Mouse (Mus musculus) brain, embryonic 14.5 days (tissue): Measurements from ENCODE around the gene Rbpj.

ENCODE experiments used
- CTCF ChIP-seq: fragments of 200-500 bp; IDR thresholded peaks from 2 replicates; pipeline ENCODE4 v1.5.1; 2012; ENCODE audit warnings: inconsistent platforms, mild to moderate bottlenecking, moderate library complexity, borderline replicate concordance; ENCODE audit not compliant: insufficient read depth, insufficient read length; ENCODE audit errors: extremely low read depth
- POLR2A ChIP-seq: fragments of 200-500 bp; IDR thresholded peaks from 2 replicates; pipeline ENCODE4 v1.6.1; 2012; ENCODE audit warnings: mild to moderate bottlenecking, inconsistent platforms, borderline replicate concordance; ENCODE audit not compliant: poor library complexity, insufficient read depth, insufficient read length, severe bottlenecking; ENCODE audit errors: extremely low read depth

GRCm38 (mm10) chr5:53509465-53509864 is 43.5 kb downstream of the Rbpj start:
- TF ChIP-seq POLR2A = no peak
- TF ChIP-seq CTCF = no peak
